Mouse (Mus musculus): Measurements from ENCODE around the gene Spc24.
"Not testable (repeated sequence)": the region's sequence is repeated elsewhere in the genome, so short reads cannot be mapped to it uniquely, and the experiment has no call there.

Gene Spc24

DNA sequence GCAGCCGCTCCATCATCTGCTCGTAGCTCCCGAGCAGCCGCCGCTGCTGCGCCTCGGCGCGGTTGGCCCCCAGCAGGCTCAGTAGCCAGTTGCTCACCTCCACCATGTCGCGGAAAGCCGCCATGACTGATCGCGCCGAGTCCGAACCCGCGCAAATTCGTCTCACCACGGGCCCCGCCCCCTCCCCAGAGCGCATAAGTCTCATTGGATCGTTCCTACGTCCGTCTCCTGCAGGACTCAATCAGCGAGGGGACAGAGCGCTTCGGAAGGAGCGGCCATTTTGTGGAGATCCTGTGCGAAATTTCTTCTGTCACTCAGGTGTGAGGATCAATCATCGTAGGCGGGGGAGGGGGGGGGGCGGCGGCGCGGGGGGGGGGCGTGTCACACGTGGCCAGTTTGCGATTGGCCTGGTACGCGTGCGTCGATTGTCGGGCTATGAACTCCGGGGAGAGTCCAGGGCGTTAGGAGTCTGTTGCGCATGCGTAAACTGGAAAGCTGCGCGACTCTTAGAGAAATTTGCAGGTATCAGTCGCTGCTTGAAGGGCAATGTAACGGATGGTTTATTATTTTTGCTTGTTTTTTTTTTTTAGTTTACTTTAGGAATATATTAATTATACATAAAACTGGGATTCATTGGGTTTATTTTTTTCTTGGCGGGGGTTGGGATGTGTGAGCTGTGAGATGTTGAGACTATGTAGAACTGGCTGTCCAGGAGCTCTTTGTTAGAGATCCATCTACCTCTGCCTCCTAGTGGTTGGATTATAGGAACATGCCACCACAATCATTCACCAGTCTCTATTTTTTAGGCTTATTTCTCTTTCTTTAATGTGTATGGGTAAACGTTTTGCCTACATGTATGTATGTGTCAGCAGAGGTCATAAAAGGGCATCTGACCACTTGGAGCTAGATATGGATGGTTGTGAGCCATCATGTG, at the start of gene Spc24:
Gene Spc24 (minus strand): TSS at position 149 of the 934 bp plus-strand sequence.
- DNase-seq, result peak; percentile 89 to 93

DNA sequence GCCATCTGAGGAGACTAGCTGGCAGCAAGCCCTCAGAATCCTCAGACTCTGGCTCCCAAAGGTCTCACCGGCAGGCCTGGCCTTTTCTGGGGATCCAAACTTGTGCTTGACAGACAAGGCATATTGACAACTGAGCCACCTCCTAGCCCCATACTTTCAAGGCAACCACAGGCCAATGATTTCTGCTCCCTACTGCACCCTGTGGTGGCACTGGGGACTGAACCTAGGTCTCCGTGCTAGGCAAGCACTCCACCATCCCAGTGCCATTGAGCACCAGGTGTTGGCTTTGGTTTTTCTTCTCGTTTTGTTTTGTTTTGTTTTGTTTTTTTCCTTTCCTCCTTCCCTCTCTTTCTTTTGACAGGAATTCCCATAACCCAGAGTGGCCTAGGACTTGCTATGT, 48.5 kb upstream of the Spc24 start:
- DNase-seq, result no peak

DNA sequence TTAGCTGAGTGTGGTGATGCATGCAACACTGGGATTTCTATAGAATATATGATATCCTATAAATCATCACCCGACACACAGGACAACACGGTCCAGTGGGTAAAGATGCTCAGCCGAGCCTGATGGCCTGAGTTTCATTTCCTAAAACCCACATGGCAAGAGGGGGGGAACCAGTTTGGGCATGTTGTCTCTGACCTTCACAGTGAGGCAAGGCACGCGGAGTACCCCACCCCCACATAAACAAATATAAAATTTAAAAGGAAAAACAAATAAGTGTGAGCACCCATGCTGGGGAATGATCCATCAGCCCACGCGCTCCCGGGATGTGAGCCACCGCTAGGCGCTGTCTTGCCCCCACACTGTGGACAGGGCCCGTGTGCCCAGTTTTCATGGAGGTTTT, 46.9 kb upstream of the Spc24 start:
- DNase-seq, result no peak

GRCm38 (mm10) chr9:21806363-21806762, 46.3 kb upstream of the Spc24 start:
- DNase-seq, result no peak

DNA sequence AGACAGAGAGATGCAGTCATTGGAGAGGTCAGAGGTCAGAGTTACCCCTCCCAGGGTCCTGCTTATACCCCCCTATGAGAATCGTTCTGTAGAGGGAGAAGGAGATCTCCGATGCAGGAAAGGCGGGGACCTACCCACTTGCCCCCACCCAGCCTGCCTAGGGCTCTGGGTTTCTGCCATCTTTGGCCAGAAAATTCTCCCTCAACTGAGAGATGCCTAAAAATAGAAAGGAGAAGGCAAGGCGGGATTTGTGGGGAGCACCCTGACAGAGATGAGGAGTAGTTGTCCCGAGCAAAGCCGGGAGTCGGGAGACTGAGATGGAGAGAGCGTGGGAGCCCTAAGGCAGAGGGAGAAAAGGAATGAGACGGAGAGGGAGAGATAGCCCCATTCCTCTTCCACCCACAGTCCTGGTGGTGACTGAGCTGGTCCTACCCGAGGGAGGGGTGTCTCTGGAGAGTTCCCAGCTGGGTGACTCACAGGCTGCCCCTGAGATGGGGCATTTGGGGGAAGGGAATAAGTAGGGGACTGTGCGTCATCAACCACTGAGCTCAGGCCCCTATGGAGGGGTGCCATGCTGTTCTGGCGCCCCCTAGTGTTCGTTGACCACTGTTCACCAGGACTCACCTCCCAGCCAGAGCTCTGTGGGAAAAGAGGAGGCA, 44.0 kb upstream of the Spc24 start:
- peak; percentile 39 to 78 for DNase-seq

DNA sequence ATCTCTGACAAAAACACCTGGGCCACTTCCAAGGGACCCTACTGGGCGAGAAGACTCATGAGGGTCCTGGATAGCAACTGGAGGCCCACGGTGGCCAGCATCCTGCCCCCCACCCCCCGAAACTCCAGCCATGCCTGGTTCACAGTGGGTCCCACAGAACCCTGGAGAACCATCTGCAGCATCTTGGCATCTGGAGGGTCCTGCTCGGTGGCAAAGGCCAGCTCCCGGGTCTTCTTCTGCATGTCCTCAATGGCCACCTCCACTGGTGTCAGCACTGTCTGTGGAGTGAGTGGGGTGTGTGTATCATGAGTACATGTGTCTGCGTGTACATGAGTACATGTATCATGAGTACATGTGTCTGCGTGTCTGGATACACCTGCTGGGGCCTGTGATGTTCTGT, 41.5 kb upstream of the Spc24 start:
- no peak for DNase-seq

GRCm38 (mm10) chr9:21801121-21801520, 41.0 kb upstream of the Spc24 start:
- no peak for DNase-seq

DNA sequence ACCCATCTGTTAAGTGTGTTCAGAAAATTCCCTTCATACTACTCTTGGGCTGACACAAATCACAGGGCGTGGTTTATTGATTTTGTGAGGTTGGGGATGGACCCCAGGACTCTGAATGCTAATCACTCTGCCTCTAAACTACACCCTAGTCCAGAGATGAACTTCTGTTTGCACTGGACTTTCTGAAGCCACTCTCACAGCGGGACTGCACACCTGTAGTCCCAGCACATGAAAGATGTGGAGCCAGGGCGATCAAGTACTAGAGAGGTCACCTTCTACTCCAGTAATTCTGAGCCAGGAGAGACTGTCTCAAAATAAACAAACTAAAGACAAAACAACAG, 38.9 kb upstream of the Spc24 start:
- no peak for DNase-seq

GRCm38 (mm10) chr9:21798345-21799009, 38.4 kb upstream of the Spc24 start, which contains the start of gene Kank2:
TSS of gene Kank2 (minus strand) at chr9:21798744.
- DNase-seq, result peak; percentile 66 to 85

- DNase-seq, result peak; percentile 22 to 31
Observed at GRCm38 (mm10) chr9:21797921-21798344, 37.8 kb upstream of the Spc24 start.

GRCm38 (mm10) chr9:21796919-21797318, 36.8 kb upstream of the Spc24 start:
- DNase-seq, result no peak

- DNase-seq, result no peak
Observed at GRCm38 (mm10) chr9:21796259-21796658, 36.2 kb upstream of the Spc24 start.

- no peak for DNase-seq
Observed at GRCm38 (mm10) chr9:21795579-21795978, 35.5 kb upstream of the Spc24 start.

DNA sequence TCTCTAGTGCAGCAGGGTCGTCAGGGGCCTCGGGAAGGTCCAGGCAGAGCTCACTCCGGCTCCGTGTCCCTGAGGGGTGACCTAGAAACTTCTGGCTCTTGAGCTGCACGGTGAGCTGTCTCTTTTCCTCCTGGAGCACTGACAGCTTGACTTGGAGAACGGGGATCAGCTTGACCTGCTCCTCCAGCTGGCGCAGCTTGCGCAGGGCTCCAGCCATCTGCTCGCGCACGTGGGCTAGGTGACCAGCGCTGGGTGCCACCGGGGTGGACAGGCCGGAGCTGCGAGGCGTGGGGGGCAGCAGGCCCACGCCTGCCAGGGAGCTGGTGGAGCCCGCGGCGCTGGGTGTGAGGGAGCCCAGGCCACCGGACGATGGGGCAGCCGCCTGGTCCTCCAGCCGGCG, 34.8 kb upstream of the Spc24 start:
- no peak for DNase-seq

GRCm38 (mm10) chr9:21794344-21794834, 34.3 kb upstream of the Spc24 start:
- DNase-seq, result no peak

DNA sequence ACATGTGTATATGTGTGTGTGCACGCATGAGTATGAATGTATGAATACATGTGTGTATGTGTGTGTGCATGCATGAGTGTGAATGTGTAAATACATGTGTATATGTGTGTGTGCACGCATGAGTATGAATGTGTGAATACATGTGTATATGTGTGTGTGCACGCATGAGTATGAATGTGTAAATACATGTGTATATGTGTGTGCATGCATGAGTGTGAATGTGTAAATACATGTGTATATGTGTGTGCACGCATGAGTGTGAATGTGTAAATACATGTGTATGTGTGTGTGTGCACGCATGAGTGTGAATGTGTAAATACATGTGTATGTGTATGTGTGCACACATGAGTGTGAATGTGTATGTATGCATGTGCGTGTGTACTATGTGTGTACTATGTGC, 33.4 kb upstream of the Spc24 start:
- DNase-seq, result not testable (repeated sequence)

- DNase-seq, result peak in 1 of 2 experiments; percentile 12
Observed at GRCm38 (mm10) chr9:21792644-21793043, 32.5 kb upstream of the Spc24 start.

DNA sequence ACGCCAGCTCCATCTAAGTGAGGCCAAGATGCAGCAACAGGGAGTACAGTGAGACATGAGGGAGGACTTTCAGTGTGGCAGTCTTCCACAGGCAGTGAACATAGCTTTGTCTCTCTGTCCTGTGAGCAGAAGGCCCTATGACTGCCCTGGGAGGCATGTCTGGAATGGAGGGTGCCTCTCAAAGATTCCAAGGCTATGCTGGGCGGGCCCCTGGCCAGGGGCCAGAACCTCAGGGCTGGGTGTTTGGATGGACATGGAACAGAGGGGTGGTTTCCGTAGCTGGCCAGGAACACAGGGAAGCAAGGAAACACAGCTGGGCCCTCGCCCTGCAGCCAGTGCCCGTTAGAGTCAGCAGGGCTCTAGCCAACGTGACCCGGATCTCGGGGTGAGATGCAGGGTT, 31.8 kb upstream of the Spc24 start:
- DNase-seq, result no peak

DNA sequence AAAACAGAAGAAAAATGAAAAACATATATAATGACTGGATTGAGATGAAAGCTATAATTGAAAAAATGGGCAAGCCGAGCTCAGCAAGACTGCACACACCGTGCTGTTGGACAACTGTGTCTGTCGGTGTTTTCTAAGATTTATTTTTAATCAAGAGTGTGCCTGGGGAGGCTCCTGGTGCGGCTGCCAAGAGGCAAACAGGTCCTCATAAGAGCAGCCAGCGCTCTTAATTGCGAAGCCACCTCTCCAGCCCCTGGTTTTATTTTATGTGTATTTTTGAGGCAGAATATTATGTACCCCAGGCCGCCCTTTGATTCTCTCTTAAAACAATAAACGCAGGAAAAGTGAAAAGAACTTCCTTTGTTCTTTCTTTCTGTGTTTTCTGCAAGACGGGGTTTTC, 28.1 kb upstream of the Spc24 start:
- DNase-seq, result no peak

GRCm38 (mm10) chr9:21787654-21788053, 27.6 kb upstream of the Spc24 start:
- DNase-seq, result no peak

DNA sequence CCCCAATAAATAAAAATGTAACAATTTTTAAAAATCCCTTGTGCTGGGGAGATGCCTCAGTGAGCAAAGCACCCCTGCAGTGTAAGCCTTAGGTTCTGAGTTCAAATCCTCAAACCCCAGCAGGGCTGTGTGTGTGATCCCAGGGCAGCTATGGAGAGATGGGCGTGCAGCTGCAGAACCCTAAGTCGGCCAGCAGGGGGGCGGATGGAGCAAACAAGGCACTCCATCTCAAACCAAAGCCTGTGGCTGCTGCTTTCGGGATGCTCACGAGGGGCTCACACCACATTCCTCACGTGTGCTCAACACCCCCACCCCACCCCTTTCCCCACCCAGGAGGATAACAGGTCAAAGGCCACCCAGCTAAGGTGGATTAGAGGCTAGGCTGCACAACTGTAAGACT, 26.8 kb upstream of the Spc24 start:
- DNase-seq, result peak; percentile 32 to 63

DNA sequence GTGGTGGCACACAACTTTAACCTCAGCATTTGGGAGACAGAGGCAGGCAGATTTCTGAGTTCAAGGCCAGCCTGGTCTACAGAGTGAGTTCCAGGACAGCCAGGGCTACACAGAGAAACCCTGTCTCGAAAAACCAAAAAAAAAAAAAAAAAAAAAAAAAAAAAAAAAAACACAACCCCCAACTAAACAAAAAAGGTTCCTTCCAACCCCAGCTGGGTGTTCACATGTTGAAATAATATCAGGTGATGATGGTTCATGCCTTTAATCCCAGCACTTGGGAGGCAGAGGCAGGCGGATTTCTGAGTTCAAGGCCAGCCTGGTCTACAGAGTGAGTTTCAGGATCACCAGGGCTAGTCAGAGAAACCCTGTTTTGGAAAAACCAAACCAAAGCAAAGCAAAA, 26.2 kb upstream of the Spc24 start:
- DNase-seq, result not testable (repeated sequence)
